Mouse (Mus musculus): ENCODE measurements at regions not wholly inside any gene's neighbourhood (a gene's known extent, or its start where the extent isn't known, plus 50 kb on each side); places are given as distances from the start of the nearest gene placed in this dataset.
A peak's percentile ranks its signal among the peaks of the same experiment; 100 is the strongest.

DNA sequence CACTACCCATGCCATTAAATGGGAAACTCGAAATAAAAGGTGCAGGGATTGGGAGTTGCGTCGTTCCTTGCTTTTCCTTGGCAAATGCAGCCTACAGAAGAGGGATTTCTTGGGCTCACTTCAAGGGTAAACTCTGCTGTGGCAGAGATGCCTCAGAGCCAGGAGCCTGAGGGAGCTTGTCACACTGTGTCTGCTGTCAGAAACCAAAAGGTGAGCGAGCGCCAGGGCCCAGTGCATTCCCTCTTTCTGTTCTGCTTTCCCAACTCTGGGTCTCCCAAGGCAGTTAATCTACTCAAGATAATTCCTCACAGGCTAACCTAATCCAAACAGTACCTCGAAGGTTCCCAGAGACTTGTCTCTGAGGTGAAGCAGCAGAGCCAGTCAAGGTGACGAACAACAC, 179.5 kb downstream of the Ttc8 start:
- DNase-seq, result no peak

DNA sequence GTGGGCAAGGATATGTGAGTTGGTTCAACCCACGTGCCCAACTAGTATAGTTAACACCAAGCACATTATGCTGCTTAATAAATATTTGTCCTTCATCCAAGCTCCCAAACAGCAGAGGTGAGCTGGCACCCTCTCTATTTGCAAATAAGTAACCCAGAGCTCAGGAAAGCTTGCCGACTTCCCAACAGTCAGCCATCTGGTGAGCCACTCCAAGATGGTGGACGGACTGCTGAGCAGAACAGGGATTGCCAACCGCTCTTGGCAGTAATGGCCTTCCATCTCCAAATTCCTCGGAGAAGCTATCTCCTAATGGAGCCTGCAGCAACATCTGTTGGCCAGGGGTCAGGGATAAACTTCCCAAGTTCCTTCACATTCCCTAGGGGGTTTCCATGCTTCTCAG, 188.2 kb downstream of the Ttc8 start:
- DNase-seq, result no peak

DNA sequence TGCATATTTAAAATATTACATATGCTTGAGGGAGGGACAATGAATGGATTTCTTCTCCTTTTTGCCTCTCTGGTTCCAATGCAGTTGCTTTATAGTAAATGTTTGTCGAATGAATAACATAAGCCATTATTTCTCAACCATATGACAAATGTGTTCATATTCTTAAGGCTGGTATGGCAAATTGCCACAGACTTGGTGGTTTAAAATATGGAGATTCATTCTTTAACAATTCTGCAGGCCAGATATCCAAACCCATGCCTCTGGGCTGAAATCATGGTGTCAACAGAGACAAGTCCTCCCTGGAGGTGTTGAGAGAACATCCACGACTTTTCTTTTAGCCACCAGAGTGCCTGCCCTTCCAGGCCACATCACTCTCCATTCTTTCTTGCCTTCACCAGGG, 193.4 kb downstream of the Ttc8 start:
- DNase-seq, result no peak

DNA sequence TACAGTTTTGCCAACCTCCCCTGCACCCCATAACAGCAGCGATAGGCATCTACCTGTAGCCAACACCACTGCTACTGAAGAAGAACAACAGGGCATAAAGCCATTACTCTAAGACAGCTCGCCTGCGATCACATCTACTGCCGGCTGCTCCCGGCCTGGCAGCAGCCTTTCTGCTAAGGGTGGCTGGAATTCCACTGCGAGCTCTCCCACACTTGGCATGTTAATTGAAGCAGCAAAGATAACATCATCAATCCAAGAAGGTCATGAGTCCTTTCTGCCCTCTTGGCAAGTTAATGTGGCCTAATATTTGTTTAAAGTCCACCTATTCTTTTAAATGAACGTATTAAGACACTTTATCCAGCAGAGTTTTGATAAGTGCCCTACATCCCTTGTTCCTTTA, 196.1 kb downstream of the Ttc8 start:
- DNase-seq, result no peak

DNA sequence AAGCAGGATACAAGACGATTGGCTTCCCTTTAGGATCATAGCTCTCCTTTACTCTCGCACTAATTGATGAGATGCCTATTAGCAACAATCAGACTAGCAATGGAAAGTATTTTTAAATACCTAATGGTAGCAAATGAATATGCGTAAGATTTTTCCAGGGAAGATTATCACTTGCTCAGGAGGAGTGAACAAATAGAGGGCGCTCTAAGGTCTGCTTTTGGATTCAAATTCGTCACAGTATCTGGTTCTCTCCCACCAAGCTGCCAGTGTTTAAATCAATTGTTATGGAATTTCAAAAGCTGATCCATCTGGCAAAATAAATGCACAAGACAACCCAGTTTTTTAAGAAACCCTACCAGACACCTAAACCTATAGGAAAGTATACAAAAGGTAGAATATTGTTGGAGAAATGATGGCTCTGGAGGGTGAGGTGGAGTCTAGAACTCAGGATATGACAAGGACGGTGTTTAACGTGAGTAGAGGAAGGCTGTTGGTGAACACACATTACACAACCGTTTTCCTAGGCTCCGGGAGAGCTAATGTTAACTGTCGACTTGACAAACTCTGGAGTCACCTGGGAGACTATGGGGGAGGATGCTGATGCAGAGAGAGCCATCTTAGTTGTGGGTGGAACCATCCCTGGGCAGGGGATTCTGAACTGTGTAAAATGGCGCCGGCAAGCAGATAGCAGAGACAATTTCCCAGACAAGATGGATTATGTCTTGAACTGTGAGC, 198.2 kb downstream of the Ttc8 start:
- no peak for DNase-seq

DNA sequence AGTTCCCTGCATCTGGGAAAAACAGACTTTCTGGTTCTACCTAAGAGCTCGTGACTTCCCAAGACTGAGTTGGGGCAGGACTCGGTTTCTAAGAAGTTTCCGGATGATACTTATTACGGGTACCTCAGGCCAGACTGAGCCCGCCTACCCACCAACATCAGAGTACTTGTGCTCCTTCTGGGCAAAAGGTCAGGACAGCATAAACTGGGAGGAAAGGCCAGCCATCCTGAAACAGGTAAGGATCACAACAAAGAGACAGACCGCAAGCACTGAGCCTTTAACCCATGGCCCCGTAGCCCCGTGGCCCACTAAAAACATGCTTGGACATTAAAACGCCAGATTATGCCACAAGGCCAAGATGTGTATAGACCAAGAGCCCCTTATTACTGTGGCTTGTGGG, 199.6 kb downstream of the Ttc8 start:
- DNase-seq, result no peak

DNA sequence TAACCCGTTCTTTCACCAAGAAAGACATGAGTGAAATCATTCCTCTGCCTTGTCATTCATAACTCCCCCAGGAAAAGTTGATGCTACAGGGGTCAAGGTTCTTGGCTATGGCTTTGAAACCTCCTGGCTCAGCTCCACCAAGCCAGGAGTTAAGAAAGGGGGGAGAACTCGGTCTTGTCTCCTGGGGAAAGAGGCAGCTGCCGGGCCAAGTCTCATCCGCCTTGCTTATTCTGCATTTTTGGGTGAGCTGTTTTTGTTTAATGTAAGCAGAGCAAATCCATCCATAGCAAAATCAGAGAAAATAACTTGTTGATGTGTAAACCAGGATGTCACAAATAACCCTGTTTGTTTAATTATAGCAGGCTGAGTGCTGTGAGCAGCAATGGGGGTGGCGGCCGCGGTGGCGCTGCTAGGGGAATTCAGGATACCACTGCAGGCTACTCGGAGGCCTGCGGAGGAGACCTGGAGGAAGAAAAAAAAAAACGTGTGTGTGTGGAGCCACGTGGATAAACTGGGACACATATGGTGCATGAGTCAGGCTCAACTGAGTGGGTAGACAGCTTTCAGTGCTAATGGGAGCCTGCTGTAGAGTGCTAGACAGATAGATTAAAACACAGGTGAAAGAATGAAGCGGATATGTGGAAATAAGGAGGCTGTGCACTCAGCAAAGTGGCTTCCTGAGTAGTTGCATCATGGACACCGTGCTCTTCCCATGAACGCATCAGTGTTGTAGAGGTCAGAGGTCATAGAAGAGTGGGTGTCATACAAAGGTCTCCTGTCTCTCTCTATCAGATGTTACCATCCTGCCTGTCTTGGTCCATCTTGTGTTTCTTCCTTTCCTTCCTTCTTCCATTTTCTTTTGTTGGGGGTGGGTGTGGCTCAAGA, 203.5 kb downstream of the Ttc8 start:
- DNase-seq, result peak; percentile 81

- no peak for DNase-seq
These were observed 205.8 kb downstream of the Ttc8 start for GRCm38 (mm10) chr12:99126129-99126528.

Data from layer of hippocampus, adult 9-11 months (tissue).